Mouse (Mus musculus): Measurements from ENCODE around the gene Hspb7.

DNA sequence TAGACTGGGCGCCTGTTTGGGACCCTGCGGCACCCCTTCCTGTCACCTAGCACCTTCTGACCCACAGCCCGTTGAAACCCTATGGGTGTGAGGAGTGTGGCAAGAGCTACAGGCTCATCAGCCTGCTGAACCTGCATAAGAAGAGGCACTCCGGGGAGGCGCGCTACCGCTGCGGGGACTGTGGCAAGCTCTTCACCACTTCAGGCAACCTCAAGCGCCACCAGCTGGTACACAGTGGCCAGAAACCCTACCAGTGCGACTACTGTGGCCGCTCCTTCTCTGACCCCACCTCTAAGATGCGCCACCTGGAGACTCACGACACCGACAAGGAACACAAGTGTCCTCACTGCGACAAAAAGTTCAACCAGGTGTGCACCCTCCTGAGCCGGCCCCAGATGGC lies 44.1 kb downstream of the Hspb7 start:
- TF ChIP-seq CTCF (IDR thresholded peaks at IDR 0.05; ENCODE audit: low read depth) (no peak), EP300 (IDR thresholded peaks at IDR 0.05; ENCODE audit: low read depth) (no peak)

Data from liver, embryonic 14.5 days (tissue).